ENCODE assay signal across 7 mouse cellular contexts in genomic region chr12:104426915-104427314, GRCm38 (mm10). TPM values are rescaled to one million over a fixed set of nuclear protein-coding genes. Genes with fewer than 3 reads are reported as not detected.
DNase-seq lines count a peak whose midpoint lies in the region; ATAC-seq and TF ChIP-seq lines count a peak whose summit lies in the region.

No protein-coding gene starts in this region.

- ATAC-seq in liver, embryonic 12.5 days: no peak
- peak; percentile 61; the same call in 1 of the 2 replicates for ATAC-seq in midbrain, embryonic 11.5 days (ENCODE audit: low FRiP score)

- H3K4me1 ChIP-seq in liver, embryonic 12.5 days: no peaks in the 10 kb centered on the region
- no peaks in the 10 kb centered on the region for H3K4me1 ChIP-seq in kidney, adult 2 months (ENCODE audit: control insufficient read depth, insufficient read depth, low read length)
- no peaks in the 10 kb centered on the region for H3K4me1 ChIP-seq in midbrain, embryonic 11.5 days (ENCODE audit: control insufficient read depth, insufficient read depth, low read length)

- no peaks in the 10 kb centered on the region for H3K36me3 ChIP-seq in liver, embryonic 12.5 days
- H3K36me3 ChIP-seq in kidney, adult 2 months (ENCODE audit: control insufficient read depth, insufficient read depth, low read length): no peaks in the 10 kb centered on the region
- no peaks in the 10 kb centered on the region for H3K36me3 ChIP-seq in midbrain, embryonic 11.5 days (ENCODE audit: control insufficient read depth, insufficient read depth, low read length)

- TF ChIP-seq POLR2A in kidney, adult 2 months (IDR thresholded peaks at IDR 0.05; ENCODE audit: low read depth, low read length): no peak

- no peak overlapping the region for H3K27ac ChIP-seq in liver, embryonic 12.5 days
- no peak overlapping the region for H3K27ac ChIP-seq in kidney, adult 2 months (ENCODE audit: insufficient read depth, low read depth, low read length)
- H3K27ac ChIP-seq in midbrain, embryonic 11.5 days (ENCODE audit: low read depth, low read length): no peak overlapping the region

- WGBS in liver, embryonic 12.5 days (ENCODE audit: insufficient replicate concordance): 13% methylated on average over 7 of the region's 7 CpGs
- 3% methylated on average over 7 of the region's 7 CpGs for WGBS in kidney, adult 2 months
- 9% methylated on average over 7 of the region's 7 CpGs for WGBS in midbrain, embryonic 11.5 days

- H3K9ac ChIP-seq in liver, embryonic 12.5 days: no peak overlapping the region
- no peak overlapping the region for H3K9ac ChIP-seq in midbrain, embryonic 11.5 days (ENCODE audit: low read length)

- H3K4me2 ChIP-seq in liver, embryonic 12.5 days: no peak overlapping the region
- H3K4me2 ChIP-seq in midbrain, embryonic 11.5 days: no peak overlapping the region

- TF ChIP-seq CTCF in kidney, adult 2 months (conservative IDR thresholded peaks at IDR 0.05; ENCODE audit: insufficient read depth, insufficient read length, low read depth, low read length): peak; percentile 78

- H3K27me3 ChIP-seq in liver, embryonic 12.5 days (replicated peaks): peaks cover 4% of the 10 kb centered on the region; the same call in 1 of the 2 replicates
- H3K27me3 ChIP-seq in kidney, adult 2 months (replicated peaks; ENCODE audit: control insufficient read depth, insufficient read depth, low read length): no peaks in the 10 kb centered on the region
- no peaks in the 10 kb centered on the region for H3K27me3 ChIP-seq in midbrain, embryonic 11.5 days (ENCODE audit: control insufficient read depth, insufficient read depth, low read length)

- peak; percentile 38 for DNase-seq in liver
- DNase-seq in WW6 (ENCODE audit: low read depth, low spot score): peak; percentile 75
- peak; percentile 75 for DNase-seq in embryo, embryonic 11 days
- DNase-seq in kidney, adult 2 months: peak; percentile 18
- peak; percentile 90 for DNase-seq in midbrain, embryonic 11.5 days (ENCODE audit: low spot score, missing footprints)
- DNase-seq in MN1 (ENCODE audit: low spot score): no peak

- no peak overlapping the region for H3K4me3 ChIP-seq in liver, embryonic 12.5 days
- no peak overlapping the region for H3K4me3 ChIP-seq in kidney, adult 2 months (ENCODE audit: insufficient read depth, low read depth, low read length)
- no peak overlapping the region for H3K4me3 ChIP-seq in midbrain, embryonic 11.5 days (ENCODE audit: low read depth, low read length)

- H3K9me3 ChIP-seq in liver, embryonic 12.5 days (replicated peaks): no peaks in the 10 kb centered on the region
- H3K9me3 ChIP-seq in midbrain, embryonic 11.5 days (ENCODE audit: control insufficient read depth, low read length): no peaks in the 10 kb centered on the region

RNA-seq across cellular contexts. Expression of gene Serpina3n, which starts 20.4 kb away (rescaled TPM):
- polyA plus RNA-seq in liver, embryonic 12.5 days (2016; fragmentation: Nextera tagmentation; extraction: Ambion mirVana): not detected in 2 replicates
- 3.4 and 3.8 TPM in 2 replicates for polyA plus RNA-seq in kidney, adult 2 months (2012; rRNA removed)
- not detected in 2 replicates for polyA plus RNA-seq in midbrain, embryonic 11.5 days (2014; fragmentation: Nextera tagmentation; extraction: Ambion mirVana)

RNA-seq across cellular contexts. Expression of gene Gsc, which starts 46.2 kb away (rescaled TPM):
- polyA plus RNA-seq in liver, embryonic 12.5 days (2016; fragmentation: Nextera tagmentation; extraction: Ambion mirVana): 0.13 TPM in 1 of 2 replicates, not detected in the other
- polyA plus RNA-seq in kidney, adult 2 months (2012; rRNA removed): 0.10 TPM in 1 of 2 replicates, not detected in the other
- polyA plus RNA-seq in midbrain, embryonic 11.5 days (2014; fragmentation: Nextera tagmentation; extraction: Ambion mirVana): 0.17 and 0.59 TPM in 2 replicates
